Mouse (Mus musculus): ENCODE data around the gene Man1b1.
A peak's percentile ranks its signal among the peaks of the same experiment; 100 is the strongest.

Man1b1 gene

DNA sequence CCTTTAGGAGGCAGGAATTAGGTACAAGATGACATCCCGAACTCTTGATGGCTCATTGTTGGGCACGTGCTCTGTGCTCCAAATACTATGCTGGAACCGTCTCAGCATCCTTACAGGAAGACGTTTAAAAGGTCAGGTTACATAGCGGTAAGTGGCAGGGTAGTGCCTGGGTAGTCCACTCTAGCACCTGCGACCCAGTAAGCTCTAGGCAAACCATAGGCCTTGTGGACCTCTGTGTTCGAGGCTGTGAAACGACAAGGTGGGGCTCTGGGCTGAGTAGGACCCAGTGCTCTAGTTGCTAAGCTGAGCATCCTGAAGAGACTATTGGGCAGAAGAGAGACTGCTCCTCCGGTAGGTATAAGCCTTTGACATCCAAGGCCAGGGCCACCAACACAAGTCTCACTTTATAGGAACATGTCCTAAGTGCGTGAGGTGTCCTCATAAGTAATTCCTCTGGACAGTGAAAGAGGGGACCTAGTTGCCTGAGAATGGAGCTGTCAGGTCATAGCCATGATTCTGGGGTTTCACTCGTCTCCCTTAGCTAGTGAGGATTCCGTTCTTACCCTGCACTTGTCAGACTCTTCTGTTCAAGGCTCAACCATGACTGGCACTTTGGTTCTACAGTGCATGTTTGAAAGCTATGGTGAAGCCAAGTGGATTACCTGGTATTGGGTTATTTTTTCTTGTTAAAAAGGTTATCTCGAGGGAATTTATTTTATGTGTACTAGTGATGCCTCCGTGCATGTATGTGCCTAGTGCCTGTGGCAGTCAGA lies 26.4 kb upstream of the Man1b1 start:
- DNase-seq (ENCODE audit: low spot score): no peak

DNA sequence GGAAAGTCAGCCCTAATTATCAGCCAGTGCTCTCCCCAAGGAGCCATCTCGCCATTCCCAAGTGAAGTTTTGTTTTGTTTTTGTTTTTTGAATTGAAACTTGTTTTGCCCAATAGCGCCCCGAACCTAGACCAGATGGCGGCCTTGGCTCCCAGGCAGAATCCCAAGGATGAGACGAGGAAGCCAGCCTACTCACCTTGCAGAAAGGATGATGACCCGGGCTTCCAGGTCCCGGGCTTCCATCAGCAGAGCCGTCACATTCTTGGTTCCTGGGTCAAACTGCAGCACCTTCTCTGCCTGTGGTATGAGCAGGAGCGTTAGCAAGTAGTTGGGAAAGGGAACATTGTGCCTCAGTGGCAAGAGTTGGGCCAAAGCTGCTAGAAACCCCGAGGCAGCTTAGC lies 22.0 kb upstream of the Man1b1 start:
- no peak for DNase-seq (ENCODE audit: low spot score)

DNA sequence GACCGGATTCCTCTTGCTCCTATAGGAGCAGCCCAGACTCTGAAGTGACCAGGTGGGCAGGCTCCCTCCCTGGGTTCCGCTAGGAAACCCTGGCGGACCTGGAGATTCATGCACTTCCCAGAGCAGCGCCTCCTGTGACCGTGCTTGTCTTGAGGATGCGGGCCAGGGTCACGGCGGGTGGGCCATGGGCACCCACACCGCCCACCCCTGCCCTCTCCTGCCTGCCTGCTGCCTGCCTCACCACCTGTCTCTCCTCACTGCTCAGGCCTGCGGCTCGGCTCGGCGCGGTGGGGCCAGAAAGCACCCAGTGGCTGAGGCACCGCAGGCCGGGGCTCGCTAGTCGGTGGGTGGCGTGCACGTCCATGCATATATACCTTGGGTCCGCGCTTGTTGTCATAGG lies 21.2 kb upstream of the Man1b1 start:
- DNase-seq (ENCODE audit: low spot score): no peak

DNA sequence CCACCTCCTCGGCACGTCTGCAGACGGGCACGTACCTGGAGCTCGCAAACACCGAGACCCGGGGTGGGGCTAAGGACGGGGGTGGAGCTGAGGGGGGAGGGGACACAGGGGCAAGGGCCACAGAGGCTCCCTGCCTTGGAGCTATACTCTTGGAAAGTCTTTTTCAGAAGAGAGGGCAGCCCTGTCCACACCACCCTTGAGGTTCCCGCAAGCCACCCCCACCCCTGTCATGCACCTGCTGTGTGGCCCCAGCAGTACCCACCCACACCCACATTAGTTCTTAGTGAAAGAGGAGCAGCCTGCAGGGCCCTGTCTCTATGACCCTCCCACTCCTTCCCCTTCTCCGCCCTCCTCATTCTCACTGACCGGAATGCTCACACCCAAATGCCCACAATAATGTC lies 20.6 kb upstream of the Man1b1 start:
- peak; percentile 14 for DNase-seq (ENCODE audit: low spot score)

DNA sequence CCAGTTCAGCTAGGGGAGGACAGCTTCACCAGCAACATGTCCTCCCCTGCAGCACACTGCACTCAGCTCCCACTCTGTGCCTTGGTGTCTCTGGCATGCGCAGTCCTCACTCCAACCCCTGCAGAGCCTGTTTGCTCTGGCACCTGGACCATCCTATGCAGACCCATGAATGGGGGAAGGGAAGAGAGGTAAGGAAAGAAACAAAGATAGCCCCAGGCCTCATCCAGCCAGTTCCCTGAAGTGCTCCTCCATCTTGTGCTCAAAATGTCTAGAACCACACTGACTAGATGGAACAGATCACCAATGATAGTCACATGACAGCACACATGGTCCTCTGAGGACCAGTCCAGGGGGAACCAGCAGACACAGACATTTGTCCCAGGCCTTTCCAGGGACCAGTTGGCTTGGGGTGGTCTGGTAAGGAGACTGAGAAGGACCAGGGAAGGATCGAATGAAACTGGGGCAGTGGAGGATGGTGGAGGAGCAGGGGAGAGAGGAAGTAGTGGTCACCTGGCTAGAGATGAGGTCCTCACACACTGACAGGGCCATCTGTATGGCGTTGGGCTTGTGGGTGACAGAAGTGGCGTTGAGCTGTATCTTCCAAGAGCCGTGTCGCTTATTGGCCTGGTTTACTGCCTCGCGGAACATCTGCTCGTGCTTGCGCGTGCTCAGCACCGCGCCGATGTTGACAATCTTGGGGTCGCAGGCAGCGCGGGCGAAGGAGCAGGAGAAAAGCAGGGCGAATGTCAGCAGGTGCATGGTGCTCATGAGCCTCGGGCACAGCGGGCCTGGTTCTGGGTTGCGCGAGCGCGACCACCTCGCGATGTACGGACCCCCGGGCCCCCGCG lies 13.8 kb upstream of the Man1b1 start:
- no peak for DNase-seq (ENCODE audit: low spot score)

DNA sequence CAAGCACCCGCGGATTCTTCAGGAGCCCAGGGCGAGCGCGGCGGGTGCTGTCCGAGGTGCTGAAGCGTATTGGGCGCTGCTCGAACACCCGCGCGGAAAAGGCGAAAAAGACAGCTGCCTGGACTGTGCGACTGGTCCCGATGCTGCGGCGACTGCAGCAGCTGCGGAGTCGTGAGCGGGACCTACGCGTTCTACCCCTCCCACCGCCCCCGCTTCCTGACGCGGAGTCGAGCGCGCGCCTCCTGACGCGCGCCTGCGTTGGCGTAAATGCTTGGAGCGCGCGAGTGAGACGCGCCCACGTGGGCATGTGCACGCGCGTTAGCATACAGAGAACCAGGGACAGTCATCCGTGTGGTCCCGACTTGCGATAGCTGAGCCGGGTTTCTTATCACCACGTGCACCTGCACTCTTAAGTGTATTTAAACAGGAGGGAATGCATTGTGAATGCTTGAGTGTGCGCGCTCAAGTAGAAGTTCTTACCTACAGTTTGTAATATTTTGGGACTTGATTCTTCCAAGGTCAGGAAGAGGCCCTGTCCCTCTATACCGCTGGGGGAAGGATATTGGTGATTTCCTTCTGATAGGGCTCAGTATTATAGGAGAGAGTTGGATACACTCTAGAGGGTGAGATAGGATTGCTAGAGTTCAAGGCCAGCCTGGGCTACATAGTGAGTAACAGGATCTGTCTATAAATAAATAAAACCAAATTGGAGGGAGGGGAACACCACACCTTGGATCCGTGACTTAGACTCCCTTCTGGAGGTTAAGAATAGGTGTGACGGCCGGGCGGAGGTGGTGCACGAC lies 13.0 kb upstream of the Man1b1 start, which contains the start of gene Grin1:
Grin1 (minus strand) TSS at position 217 of the 803 bp plus-strand sequence.
- peak; percentile 55 for DNase-seq (ENCODE audit: low spot score)

DNA sequence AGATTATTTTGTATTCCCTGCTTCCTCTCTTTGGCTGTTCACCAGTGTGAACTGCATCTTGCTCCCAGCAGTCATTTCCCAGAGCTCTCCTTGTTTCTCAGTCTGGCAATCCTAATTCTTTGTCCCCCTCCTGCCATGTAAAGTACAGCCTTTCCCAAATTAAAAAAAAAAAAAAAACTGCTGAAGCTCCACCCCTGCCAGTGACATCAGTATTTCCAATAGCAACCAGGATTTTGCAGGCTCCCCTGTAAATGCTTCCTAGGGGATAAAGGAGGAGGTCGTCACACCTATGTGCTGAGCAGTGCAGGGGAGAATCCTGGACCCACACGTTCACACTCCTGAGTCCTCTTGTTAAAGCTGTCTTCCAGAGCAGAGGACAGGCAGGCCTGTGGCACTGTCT lies 12.1 kb upstream of the Man1b1 start:
- DNase-seq (ENCODE audit: low spot score): no peak

DNA sequence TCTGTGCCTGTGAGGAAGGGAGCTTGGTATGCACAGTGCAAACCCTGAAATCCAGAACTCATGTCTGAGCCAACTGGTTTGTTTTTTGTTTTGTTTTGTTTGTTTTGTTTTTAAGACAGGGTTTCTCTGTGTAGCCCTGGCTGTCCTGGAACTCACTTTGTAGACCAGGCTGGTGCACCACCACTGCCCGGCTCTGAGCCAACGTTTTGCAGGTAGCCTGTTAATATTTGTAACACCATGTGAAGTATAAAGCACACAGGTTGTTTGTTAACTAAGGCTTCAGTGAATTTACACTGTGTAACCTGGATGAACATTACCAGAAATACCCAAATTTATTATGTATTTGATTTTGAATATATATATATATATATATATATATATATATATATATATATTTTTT lies 6.1 kb upstream of the Man1b1 start:
- no peak for DNase-seq (ENCODE audit: low spot score)

DNA sequence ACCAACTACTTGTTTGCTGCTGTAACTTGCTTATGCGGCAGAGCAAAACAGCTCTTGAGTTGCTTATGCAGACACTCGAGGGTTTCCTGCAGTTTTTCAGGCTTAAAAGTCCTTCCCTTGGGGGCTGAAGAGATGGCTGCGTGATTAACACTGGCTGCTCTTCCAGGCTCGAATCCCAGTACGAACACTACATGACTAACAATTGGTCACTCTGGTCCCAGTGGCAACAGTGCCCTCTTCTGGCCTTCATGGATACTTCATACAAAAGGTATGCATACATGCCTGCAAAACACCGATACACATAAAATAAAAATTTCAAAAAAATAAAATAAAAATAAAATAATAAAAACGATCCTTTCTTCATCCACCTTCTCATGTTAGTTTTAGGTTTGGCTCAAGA lies 3.7 kb upstream of the Man1b1 start:
- no peak for DNase-seq (ENCODE audit: low spot score)

DNA sequence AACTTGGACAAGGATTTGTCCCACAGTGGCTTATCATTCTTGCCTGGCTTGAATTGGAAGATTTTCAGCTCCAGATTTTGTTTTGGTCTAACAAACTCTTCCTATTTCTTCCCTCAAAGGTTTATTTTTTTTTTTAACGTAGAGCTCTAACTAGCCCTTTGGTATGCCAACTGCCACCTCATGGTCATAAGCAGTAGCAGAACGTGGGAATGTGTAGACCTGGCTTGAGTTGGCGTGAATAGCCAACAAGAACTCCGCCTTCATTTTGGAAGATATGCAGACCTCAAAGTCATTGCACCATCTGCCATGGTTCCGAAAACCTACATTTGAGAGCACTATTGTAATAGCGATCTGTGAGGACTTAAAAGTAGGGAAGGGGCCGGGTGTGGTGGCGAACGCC lies 668 bp upstream of the Man1b1 start:
- DNase-seq (ENCODE audit: low spot score): no peak

DNA sequence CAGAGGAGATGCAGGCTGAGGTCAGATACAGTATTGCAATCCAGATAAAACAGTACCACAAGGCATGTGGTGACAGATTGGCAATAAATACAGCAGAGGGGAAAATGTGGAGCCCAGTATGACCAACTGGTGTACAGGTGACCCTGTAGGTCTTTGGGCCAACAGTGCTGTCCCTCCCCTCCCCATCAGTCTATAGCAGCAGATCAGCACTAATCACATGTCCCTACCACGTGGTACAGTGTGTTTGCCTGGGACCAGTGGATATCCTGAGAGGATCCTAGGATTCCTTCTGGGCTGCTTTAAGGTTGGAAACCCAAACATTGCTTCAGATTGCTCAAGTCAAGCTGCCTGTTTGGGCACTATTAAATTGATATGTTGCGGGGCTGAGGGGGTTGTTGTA lies 1.4 kb downstream of the Man1b1 start:
- DNase-seq (ENCODE audit: low spot score): no peak

DNA sequence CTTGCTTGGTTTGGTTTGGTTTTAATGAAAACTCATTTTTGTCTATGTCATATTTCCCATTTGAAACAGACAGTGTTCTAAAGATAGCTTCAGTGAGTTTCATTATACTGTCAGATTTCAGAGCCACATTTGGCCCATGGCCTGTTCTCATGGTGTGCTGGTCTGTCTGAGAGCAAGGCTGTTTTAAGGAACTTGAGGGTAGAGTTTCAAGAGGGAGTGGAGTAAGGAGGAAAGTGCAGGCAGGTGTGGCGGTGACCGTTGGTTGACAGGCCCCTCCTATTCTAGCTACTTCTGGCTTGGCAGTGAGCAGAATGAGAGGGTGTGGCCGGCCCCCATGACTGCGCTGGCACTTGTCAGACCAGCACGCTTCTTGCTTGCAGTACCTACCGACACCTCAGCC lies 6.2 kb downstream of the Man1b1 start:
- no peak for DNase-seq (ENCODE audit: low spot score)

DNA sequence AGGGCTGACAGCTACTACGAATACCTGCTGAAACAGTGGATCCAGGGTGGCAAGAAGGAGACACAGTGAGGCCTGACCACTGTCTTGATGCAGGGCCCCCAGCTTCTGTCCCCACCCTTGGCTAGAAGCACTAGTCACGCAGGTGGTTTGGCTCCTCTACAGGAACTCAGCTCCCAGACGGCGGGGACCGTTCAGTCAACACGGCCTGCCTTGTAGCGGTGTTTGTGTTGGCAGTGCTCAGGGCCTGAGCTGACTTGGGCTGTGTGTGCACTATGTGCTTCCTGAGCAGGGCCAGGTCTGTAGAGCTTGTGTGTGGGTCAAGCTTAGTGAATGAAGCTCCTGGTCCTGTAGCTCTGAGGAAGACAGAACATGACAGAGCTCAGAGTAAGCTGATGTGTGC lies 16.0 kb downstream of the Man1b1 start:
- no peak for DNase-seq (ENCODE audit: low spot score)

DNA sequence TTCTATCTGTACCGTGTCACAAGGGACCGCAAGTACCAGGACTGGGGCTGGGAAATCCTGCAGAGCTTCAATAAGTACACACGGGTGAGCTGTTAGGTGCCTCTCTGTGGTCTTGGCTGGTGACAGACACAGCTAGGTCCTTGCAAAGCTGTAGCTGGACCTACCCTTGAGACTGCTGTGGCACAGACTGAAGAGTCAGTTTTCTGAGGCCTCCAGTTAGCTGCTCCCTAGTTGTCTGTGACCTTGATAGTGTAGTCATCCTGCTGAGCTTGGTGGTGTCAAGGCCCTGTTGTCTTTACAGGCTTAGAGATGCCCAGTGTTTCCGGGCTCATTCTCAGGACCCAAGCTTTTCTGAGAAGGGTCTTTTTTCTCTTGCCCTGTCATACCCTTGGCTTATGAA lies 17.4 kb downstream of the Man1b1 start:
- no peak for DNase-seq (ENCODE audit: low spot score)

DNA sequence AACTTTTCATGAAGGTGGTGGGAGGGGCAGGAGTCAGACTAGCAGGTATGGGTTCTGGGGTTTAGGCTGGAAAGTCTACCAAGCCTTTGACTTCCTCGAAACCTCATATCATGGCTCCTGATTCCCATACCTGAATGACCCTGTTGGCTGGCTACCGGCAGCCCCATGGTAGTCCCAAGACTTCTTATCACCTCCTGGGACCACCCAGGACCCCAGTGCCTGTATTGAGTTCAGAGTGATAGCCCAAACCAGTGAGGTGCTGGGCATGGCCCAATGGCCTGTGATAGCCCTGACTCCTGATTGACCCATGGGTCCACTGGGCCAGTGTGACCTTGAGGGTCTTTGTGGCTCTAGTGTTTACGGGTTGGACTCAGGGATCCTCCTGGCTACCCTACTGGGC lies 18.6 kb downstream of the Man1b1 start:
- DNase-seq (ENCODE audit: low spot score): no peak

DNA sequence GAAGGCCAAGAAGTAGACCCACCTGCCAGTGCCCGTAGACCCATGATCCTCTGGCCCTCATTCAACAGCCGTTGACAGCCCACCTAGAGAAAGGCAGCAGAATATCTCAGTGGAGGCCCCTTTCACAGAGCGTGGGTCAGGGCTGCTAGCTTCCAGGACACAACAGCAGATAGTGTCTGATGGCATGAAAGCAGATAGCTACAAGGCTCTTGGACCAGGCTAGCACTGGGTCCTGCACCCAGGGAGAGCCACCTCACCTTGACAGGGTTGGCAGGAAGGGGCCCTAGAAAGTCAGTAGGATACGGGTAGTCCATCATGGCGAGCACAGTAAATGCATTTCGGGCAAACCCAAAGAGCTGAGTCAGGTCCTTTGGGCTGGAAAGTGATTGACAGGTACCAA lies 22.1 kb downstream of the Man1b1 start:
- no peak for DNase-seq (ENCODE audit: low spot score)

DNA sequence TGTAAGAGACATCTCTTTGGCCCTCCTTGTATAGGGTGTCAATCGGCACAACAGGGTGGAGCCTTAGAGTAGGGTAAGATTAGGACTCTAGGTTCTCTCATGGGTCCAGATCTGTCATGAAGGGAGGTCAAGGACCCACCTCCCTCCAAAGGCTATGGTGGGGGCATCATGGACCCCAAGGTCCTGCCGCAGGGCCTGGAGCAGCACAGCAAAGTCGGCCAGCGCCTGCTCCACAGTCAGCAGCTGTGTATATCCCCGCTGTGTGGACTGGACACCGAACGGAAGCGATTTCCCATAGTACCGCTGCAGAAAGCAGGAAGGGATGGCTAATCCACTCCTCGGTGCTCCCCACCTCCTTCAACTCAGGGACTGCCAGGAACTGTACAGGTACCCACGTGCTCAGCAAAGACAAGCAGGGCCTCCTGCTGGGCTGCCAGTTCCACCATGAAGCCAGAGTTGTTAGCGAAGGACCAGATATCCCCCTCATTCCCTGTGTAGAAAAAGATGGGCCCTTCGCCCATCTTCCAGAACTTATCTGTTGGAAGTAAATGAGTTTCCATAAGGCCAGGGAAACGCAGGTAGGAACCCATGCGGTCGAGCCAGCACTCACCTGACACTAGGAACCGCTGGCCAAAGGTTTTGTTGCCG lies 23.4 kb downstream of the Man1b1 start:
- DNase-seq (ENCODE audit: low spot score): no peak

DNA sequence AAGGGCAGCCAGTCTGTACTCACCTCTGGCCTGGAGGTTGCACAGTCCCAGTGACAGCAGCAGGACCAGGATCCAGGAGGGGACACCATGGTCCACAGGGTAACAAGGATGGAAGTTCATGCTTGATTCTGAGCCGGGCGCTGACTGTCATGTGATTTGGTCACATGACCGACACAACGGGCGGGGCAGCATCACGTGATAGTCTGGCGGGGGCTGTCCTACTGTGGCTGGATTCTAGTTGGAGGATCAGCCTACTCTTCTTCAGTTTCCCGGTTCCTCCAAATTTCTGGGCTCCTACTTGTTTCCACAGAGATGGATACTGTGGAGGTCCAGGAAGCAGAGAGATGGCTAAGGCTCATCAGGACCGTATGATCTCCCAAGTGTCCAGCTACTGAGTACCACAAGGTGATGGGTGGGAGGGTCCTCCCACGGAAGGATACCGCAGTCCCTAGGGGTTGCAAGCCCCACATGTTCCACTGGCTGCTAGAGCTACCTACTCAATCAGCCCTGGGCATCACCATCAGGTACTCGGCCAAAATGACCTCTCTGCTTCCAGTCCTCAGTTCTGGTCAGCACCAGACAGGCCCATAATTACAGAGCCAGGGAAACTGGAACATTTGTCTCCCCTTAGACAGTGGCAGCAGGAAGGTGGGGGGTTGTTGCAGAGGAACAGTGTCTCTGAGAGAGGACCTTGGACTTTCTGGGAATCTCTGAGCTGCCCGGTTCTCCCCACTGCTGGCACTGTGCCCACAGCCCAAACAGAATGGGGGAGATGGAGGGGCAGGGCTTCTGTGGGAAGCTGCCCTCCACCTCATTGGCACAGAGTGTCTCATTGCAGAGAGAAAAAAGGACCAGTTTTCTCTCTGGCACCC lies 24.3 kb downstream of the Man1b1 start, which contains the start of gene Dpp7:
Dpp7 (minus strand) TSS at position 152 of the 872 bp plus-strand sequence.
- peak; percentile 89 for DNase-seq (ENCODE audit: low spot score)

DNA sequence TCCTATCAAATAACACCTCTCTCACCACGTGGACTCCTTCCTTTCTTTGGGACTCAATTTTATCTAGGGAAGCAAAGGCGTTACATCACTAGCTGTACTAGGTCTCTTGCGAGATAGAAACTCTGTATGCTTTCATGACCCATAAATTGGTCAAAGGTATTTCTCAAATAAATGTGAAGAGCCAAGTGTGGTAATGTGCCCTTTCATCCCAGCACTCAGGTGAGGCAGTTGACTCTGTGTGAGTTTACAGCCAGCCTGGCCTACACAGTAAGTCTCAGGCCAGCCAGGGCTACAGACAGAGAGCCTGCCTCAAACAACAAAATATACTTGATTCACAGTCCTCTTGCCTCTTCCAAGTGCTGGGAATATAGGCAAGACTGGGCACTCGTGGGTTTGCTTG lies 27.7 kb downstream of the Man1b1 start:
- DNase-seq (ENCODE audit: low spot score): no peak

DNA sequence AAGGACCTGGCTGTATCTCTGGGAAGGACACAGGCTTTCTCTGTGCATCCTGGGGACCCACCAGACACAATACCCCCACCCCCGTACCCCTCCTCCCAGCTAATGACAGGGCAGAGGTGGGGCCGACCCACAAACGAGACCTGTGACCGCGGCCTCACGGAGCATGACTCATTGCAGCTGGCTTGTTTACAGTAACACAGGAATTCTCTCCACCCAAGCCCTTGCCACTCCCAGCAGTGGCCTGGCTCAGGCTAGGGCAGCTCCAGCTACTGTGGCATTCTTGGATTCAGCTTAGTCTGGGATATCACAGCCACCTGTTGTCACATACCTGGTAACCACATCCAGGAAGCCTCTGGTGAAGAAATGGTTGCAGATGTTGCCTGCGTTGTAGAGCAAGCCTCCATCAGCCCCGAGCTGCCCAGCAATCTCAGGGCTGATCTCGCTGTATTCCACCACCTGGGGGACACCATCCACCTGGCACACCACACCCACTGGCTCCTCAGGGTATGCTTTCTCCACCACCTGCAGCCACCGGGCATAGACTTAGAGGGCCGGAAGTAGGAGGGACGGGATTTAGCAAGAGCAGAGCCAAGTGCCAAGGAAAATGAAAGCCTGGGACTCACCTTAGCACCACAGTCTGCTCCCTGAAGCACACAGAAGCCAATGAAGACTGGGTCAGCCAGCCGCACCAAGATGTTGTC lies 31.5 kb downstream of the Man1b1 start:
- no peak for DNase-seq (ENCODE audit: low spot score)

Data from yolk sac, embryonic 10.5 days (tissue).